Mouse (Mus musculus) liver, adult 2 months (tissue): ENCODE measurements around the gene Klf2. TPM values are rescaled to one million over a fixed set of nuclear protein-coding genes. Genes with fewer than 3 reads are reported as not detected.

ENCODE experiments used
- DNase-seq: peaks from one replicate; pipeline ENCODE4 v3.0.0-alpha.2; 2011; ENCODE audit warnings: low read depth, low spot score; ENCODE audit errors: extremely low read depth
- H3K27ac ChIP-seq: fragments of 200-500 bp; replicated peaks from 2 replicates; pipeline ENCODE4 v1.5.1; 2012; ENCODE audit warnings: low read depth, mild to moderate bottlenecking, control low read depth, inconsistent platforms, low read length; ENCODE audit not compliant: insufficient read depth
- H3K27me3 ChIP-seq: fragments of 200-500 bp; 2 replicates; pipeline ENCODE4 v1.6.1; 2012; ENCODE audit warnings: mild to moderate bottlenecking, moderate library complexity, low read length, inconsistent platforms; ENCODE audit not compliant: control insufficient read depth, insufficient read depth
- H3K36me3 ChIP-seq: fragments of 200-500 bp; 2 replicates; pipeline ENCODE4 v1.6.1; 2012; ENCODE audit warnings: low read length, inconsistent platforms; ENCODE audit not compliant: control insufficient read depth, insufficient read depth
- H3K4me1 ChIP-seq: fragments of 200-500 bp; 2 replicates; pipeline ENCODE4 v1.6.1; 2011; ENCODE audit warnings: low read length; ENCODE audit not compliant: control insufficient read depth, insufficient read depth
- H3K4me3 ChIP-seq: fragments of 200-500 bp; 2 replicates; pipeline ENCODE4 v1.5.1; 2011; ENCODE audit warnings: low read depth, mild to moderate bottlenecking, control low read depth, low read length, moderate library complexity; ENCODE audit not compliant: insufficient read depth
- H3K79me2 ChIP-seq: fragments of 200-500 bp; 2 replicates; pipeline ENCODE4 v1.6.1; 2012; ENCODE audit warnings: inconsistent platforms, mild to moderate bottlenecking, low read length, moderate library complexity; ENCODE audit not compliant: control insufficient read depth, insufficient read depth
- H3K9ac ChIP-seq: fragments of 200-500 bp; 2 replicates; pipeline ENCODE4 v1.6.1; 2012; ENCODE audit warnings: low read depth, mild to moderate bottlenecking, control low read depth, inconsistent platforms, low read length
- CTCF ChIP-seq: fragments of 200-500 bp; IDR thresholded peaks from 2 replicates; pipeline ENCODE4 v1.5.1; 2011; ENCODE audit warnings: low read depth, low read length, control low read depth
- POLR2A ChIP-seq: fragments of 200-500 bp; IDR thresholded peaks from 2 replicates; pipeline ENCODE4 v1.6.1; 2011; ENCODE audit warnings: low read length, control low read depth; ENCODE audit not compliant: insufficient read depth; ENCODE audit errors: extremely low read depth
- WGBS: fragments of 180-500 bp; shearing (Covaris S2); methylation state at CpG from one replicate; pipeline ENCODE4 v1.1.7; 2018; 5-methylcytosine and 5-hydroxymethylcytosine counted together
- polyA plus RNA-seq: library from polyadenylated mRNA; depleted of rRNA; stranded (reverse); fragments of >200 nt; gene quantifications from 2 replicates; pipeline ENCODE4 v1.2.3, GENCODE M21; 2012; rRNA removed
- total RNA-seq: library from RNA; depleted of rRNA; stranded (reverse); fragments of >200 nt; gene quantifications from 2 replicates; pipeline ENCODE4 v1.2.3, GENCODE M21; 2014; rRNA removed

Gene Klf2
- total and polyA plus RNA-seq, 2 experiments, result 2.8 to 6.0 TPM

DNA sequence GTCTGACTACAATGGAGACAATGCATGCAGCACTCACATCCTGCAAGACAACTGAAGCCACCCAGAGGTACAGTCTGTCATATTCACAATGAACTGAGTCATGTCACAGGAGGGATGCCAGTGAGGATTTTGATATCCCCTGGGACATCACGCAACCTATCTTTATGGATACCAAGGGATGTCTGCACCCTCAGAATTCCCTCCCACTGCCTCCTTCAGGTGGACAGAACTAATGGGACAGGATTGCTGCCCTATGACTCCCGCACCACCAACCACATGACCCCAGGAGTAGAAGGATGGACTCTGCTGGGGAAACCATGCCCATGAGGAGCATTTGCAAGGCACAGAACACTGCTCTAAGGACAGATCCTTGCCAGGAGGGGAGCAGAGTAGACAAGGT lies 47.6 kb downstream of the Klf2 start:
- TF ChIP-seq POLR2A (no peak), CTCF (no peak)
- Histone ChIP-seq H3K4me1 (no peaks in the 10 kb centered on the region; the same call in 1 of the 2 replicates), H3K79me2 (no peaks in the 10 kb centered on the region), H3K36me3 (peaks cover 20% of the 10 kb centered on the region; the same call in 1 of the 2 replicates), H3K27ac (no peak overlapping the region), H3K4me3 (no peak overlapping the region), H3K27me3 (no peaks in the 10 kb centered on the region), H3K9ac (no peak overlapping the region)
- DNase-seq, result no peak
- 98% methylated on average over 2 of the region's 2 CpGs for WGBS

Other genes with a start within 250 kb of the Klf2 start
- gene Olfr373, start 235.9 kb upstream of the Klf2 start, total RNA-seq, result not detected in 2 replicates
- gene Olfr373, start 235.9 kb upstream of the Klf2 start, polyA plus RNA-seq, result not detected in 2 replicates
- not detected in 2 replicates for gene Olfr374, start 212.0 kb upstream of the Klf2 start, total RNA-seq
- not detected in 2 replicates for gene Olfr374, start 212.0 kb upstream of the Klf2 start, polyA plus RNA-seq
- gene Tpm4, start 184.1 kb upstream of the Klf2 start, total RNA-seq, result 23.8 and 26.7 TPM in 2 replicates
- 6.9 and 10.1 TPM in 2 replicates for gene Tpm4, start 184.1 kb upstream of the Klf2 start, polyA plus RNA-seq
- 91.4 and 101 TPM in 2 replicates for gene Rab8a, start 157.8 kb upstream of the Klf2 start, total RNA-seq
- gene Rab8a, start 157.8 kb upstream of the Klf2 start, polyA plus RNA-seq, result 27.5 and 61.4 TPM in 2 replicates
- 0.07 and 0.18 TPM in 2 replicates for gene Hsh2d, start 129.4 kb upstream of the Klf2 start, total RNA-seq
- 0.07 and 0.11 TPM in 2 replicates for gene Hsh2d, start 129.4 kb upstream of the Klf2 start, polyA plus RNA-seq
- 1.1 and 2.6 TPM in 2 replicates for gene Cib3, start 106.2 kb upstream of the Klf2 start, total RNA-seq
- 0.60 and 1.5 TPM in 2 replicates for gene Cib3, start 106.2 kb upstream of the Klf2 start, polyA plus RNA-seq
- gene Gm11034, start 105.4 kb upstream of the Klf2 start, total RNA-seq, result not detected in 2 replicates
- not detected in 2 replicates for gene Gm11034, start 105.4 kb upstream of the Klf2 start, polyA plus RNA-seq
- 28.6 and 29.5 TPM in 2 replicates for gene Fam32a, start 99.3 kb upstream of the Klf2 start, total RNA-seq
- gene Fam32a, start 99.3 kb upstream of the Klf2 start, polyA plus RNA-seq, result 18.8 and 28.4 TPM in 2 replicates
- 7.9 and 14.9 TPM in 2 replicates for gene Ap1m1, start 79.0 kb upstream of the Klf2 start, total RNA-seq
- 38.9 and 39.4 TPM in 2 replicates for gene Ap1m1, start 79.0 kb upstream of the Klf2 start, polyA plus RNA-seq
- 0.54 and 1.0 TPM in 2 replicates for gene Gm10282, start 13.8 kb upstream of the Klf2 start, total RNA-seq
- 0.37 and 0.42 TPM in 2 replicates for gene Gm10282, start 13.8 kb upstream of the Klf2 start, polyA plus RNA-seq
- 9.0 and 9.5 TPM in 2 replicates for gene Eps15l1, start 102.4 kb downstream of the Klf2 start, total RNA-seq
- 8.7 and 13.0 TPM in 2 replicates for gene Eps15l1, start 102.4 kb downstream of the Klf2 start, polyA plus RNA-seq
- 2.2 and 3.1 TPM in 2 replicates for gene Calr3, start 124.8 kb downstream of the Klf2 start, total RNA-seq
- 0.54 TPM in 2 replicates for gene Calr3, start 124.8 kb downstream of the Klf2 start, polyA plus RNA-seq
- gene 1700030K09Rik, start 124.8 kb downstream of the Klf2 start, total RNA-seq, result 1.8 and 2.1 TPM in 2 replicates
- 2.5 and 3.6 TPM in 2 replicates for gene 1700030K09Rik, start 124.8 kb downstream of the Klf2 start, polyA plus RNA-seq
- 5.3 and 6.7 TPM in 2 replicates for gene Cherp, start 156.2 kb downstream of the Klf2 start, total RNA-seq
- gene Cherp, start 156.2 kb downstream of the Klf2 start, polyA plus RNA-seq, result 16.2 and 22.7 TPM in 2 replicates
- gene Slc35e1, start 173.6 kb downstream of the Klf2 start, total RNA-seq, result 20.0 and 26.5 TPM in 2 replicates
- gene Slc35e1, start 173.6 kb downstream of the Klf2 start, polyA plus RNA-seq, result 55.6 and 59.8 TPM in 2 replicates
- 1.3 and 1.8 TPM in 2 replicates for gene Med26, start 229.2 kb downstream of the Klf2 start, total RNA-seq
- 4.4 and 6.0 TPM in 2 replicates for gene Med26, start 229.2 kb downstream of the Klf2 start, polyA plus RNA-seq